Mouse (Mus musculus) liver, adult (tissue): ENCODE measurements at regions not wholly inside any gene's neighbourhood (a gene's known extent, or its start where the extent isn't known, plus 50 kb on each side); places are given as distances from the start of the nearest gene placed in this dataset.

Source experiments
- GATA4 ChIP-seq: IDR thresholded peaks from 2 replicates; pipeline ENCODE4 v1.6.1; 2014; ENCODE audit warnings: mild to moderate bottlenecking, low read length; ENCODE audit not compliant: insufficient replicate concordance

GRCm38 (mm10) chr2:45249658-45250057 lies 132.5 kb upstream of the Zeb2 start:
- no peak for TF ChIP-seq GATA4

GRCm38 (mm10) chr2:45246061-45246945 lies 129.1 kb upstream of the Zeb2 start:
- TF ChIP-seq GATA4: no peak

- TF ChIP-seq GATA4: no peak
These were observed 128.3 kb upstream of the Zeb2 start for GRCm38 (mm10) chr2:45245506-45245905.

GRCm38 (mm10) chr2:45244491-45244890 lies 127.3 kb upstream of the Zeb2 start:
- no peak for TF ChIP-seq GATA4

- TF ChIP-seq GATA4: no peak
These were observed 122.5 kb upstream of the Zeb2 start for GRCm38 (mm10) chr2:45239501-45240292.

- no peak for TF ChIP-seq GATA4
These were observed 121.8 kb upstream of the Zeb2 start for GRCm38 (mm10) chr2:45239001-45239400.

- no peak for TF ChIP-seq GATA4
These were observed 119.0 kb upstream of the Zeb2 start for GRCm38 (mm10) chr2:45236168-45236700.

- no peak for TF ChIP-seq GATA4
These were observed 117.0 kb upstream of the Zeb2 start for GRCm38 (mm10) chr2:45234148-45234547.

- TF ChIP-seq GATA4: no peak
These were observed 113.4 kb upstream of the Zeb2 start for GRCm38 (mm10) chr2:45230351-45231209.

- no peak for TF ChIP-seq GATA4
These were observed 112.3 kb upstream of the Zeb2 start for GRCm38 (mm10) chr2:45229501-45229900.

GRCm38 (mm10) chr2:45227276-45227944 lies 110.2 kb upstream of the Zeb2 start:
- no peak for TF ChIP-seq GATA4

GRCm38 (mm10) chr2:45226045-45226370 lies 108.8 kb upstream of the Zeb2 start:
- TF ChIP-seq GATA4: no peak

- TF ChIP-seq GATA4: no peak
These were observed 108.3 kb upstream of the Zeb2 start for GRCm38 (mm10) chr2:45225364-45226044.

- no peak for TF ChIP-seq GATA4
These were observed 105.0 kb upstream of the Zeb2 start for GRCm38 (mm10) chr2:45222213-45222612.
